Mouse (Mus musculus): Measurements from ENCODE around the gene Luc7l3.
"Not testable (repeated sequence)": the region's sequence is repeated elsewhere in the genome, so short reads cannot be mapped to it uniquely, and the experiment has no call there.

The Luc7l3 gene

GRCm38 (mm10) chr11:94294996-94295845 lies 26.6 kb downstream of the Luc7l3 start:
- no peak for DNase-seq (ENCODE audit: low spot score in 2 of 2)

GRCm38 (mm10) chr11:94290062-94290740 lies 31.6 kb downstream of the Luc7l3 start:
- peak in 1 of 2 experiments; percentile 44 for DNase-seq (ENCODE audit: low spot score in 2 of 2)

DNA sequence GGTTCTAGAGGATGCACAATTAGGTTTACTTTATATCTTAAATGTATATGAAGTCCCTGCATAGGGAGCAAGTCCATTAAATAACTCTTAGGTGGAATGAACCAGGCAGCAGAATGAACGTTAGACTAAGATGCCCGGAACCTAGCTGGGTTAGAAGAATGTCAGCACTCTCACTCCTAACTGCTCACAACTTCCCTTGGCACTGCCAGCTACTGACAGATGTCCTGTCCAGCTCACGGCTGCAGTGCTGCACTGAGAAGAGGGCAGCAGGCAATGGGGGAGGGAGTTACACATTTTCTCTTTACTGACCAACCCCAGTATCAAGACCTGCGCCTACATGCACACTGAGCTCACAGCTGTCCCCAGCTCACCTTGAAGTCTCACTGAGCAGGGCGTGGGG lies 34.7 kb downstream of the Luc7l3 start:
- DNase-seq (ENCODE audit: low spot score in 2 of 2), result no peak

- no peak for DNase-seq (ENCODE audit: low spot score in 2 of 2)
Measured at GRCm38 (mm10) chr11:94285886-94286574, 35.8 kb downstream of the Luc7l3 start.

DNA sequence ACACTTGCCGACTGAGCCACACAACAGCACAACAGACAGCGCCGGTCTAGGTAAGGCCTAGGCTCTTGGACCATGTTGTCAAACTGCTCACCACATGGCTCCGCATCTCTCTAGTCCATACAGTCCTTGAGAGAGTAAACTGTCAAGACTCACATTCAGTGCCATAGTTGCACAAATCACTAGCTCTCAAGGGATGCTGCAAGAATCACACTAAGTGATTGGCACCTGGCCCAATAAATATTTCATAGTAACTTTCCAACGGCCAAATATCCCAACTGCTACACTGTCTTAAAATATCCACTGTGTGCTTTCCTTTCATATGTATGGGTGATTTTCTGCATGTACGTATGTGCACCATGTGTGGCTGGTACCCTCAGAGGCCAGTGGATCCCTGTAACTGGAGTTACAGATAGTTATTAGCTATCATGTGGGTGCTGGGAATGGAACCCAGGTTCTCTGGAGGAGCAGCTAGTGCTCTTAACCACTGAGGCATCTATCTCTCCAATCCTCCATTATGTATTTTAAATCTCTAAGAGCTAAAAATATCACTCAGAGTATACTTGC lies 38.2 kb downstream of the Luc7l3 start:
- no peak for DNase-seq (ENCODE audit: low spot score in 2 of 2)

GRCm38 (mm10) chr11:94282291-94282690 lies 39.5 kb downstream of the Luc7l3 start:
- peak in 1 of 2 experiments; percentile 55 for DNase-seq (ENCODE audit: low spot score in 2 of 2)

DNA sequence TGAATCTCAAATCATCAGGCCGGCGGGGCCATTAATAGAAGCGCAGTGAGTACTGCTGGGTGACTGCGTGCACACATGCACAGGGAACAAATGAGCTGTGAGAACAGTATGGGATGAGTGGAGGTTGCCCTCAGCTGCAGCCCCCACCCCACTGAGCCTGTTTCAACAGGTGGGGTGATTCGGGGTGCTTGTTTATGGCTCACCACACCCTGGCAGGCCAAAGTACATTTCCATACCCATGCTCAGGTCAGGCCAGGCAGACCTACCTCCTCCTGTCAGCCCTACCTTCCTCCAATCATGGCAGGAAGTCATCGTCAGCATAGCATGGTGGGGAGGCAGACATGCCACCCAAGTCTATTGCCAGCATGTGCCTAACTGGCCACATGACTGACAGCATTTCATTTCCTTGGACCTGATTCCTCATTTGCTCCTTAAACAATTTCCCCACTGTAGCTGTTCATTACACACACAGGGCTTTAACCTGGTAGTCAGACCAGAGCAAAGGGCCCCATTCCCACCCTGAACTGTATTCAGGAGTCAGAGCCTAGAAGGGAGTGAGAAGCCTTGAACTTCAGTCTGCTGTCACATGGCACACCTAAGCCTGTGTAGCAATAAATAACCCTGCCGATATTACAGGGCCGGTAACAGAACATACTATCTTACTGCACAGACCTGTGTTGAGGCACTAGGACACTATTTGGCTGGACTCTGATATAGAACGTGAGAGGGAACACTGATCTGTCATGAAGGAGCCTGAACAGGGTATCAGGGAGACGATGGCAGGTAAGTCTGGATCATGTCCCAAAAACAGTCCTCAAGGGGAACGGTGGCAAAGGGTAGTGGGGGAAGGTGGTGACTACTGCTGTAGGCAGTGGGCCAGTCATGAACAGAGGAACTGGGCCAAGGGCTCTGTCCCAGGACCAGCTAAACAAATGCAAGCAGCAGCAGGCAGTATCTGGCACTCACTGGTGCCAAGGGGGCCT lies 40.3 kb downstream of the Luc7l3 start, which contains the start of gene Gm21885:
TSS of gene Gm21885 (plus strand) at position 675 of the 983 bp plus-strand sequence.
- DNase-seq (ENCODE audit: low spot score in 2 of 2), result peak in 1 of 2 experiments; percentile 59

- DNase-seq (ENCODE audit: low spot score in 2 of 2), result peak; percentile 79 to 93
Measured at GRCm38 (mm10) chr11:94276869-94277337, 44.9 kb downstream of the Luc7l3 start.

DNA sequence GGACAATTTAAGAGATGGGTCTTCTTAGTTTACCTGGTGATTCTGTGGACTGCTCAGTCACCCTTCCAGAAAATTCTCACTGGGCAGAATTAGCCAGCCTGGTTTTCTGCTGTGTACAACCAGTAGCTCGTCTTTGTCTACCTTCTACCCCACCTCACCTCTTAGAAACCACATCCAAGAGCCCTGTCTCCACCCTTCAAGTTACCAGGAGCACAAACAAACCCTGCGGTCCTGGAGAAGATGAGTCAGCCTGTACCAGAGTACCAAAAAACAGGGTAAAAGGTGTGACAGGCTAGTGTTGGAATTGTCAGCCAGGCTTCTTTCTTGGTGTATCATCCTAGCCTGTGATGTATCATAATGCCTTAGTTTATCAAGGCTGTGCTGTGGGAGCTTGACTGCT lies 46.1 kb downstream of the Luc7l3 start:
- no peak for DNase-seq (ENCODE audit: low spot score in 2 of 2)

GRCm38 (mm10) chr11:94275226-94275625 lies 46.6 kb downstream of the Luc7l3 start:
- no peak for DNase-seq (ENCODE audit: low spot score in 2 of 2)

GRCm38 (mm10) chr11:94274206-94274867 lies 47.5 kb downstream of the Luc7l3 start:
- no peak for DNase-seq (ENCODE audit: low spot score in 2 of 2)

- no peak for DNase-seq (ENCODE audit: low spot score in 2 of 2)
Measured at GRCm38 (mm10) chr11:94272960-94273927, 48.5 kb downstream of the Luc7l3 start.

DNA sequence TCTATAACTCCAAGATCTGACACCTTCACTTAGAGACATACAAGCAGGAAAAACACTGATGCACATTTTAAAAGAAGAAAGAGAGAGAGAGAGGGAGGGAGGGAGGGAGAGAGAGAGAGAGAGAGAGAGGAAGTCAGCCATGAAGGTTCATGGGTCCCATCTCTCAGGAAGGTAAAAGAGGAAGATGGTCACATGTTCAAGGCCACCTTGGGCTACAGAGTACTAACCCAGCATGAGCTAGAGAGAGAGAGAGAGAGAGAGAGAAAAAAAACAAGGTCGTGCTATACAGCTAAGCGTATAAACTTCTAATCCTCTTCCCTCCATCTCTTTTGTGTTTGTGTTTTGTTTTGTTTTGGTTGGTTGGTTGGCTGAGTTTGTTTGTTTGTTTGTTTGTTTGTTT lies 50.8 kb downstream of the Luc7l3 start:
- no peak for DNase-seq (ENCODE audit: low spot score in 2 of 2)

- no peak for DNase-seq (ENCODE audit: low spot score in 2 of 2)
Measured at GRCm38 (mm10) chr11:94269906-94270305, 51.9 kb downstream of the Luc7l3 start.

GRCm38 (mm10) chr11:94268761-94269160 lies 53.0 kb downstream of the Luc7l3 start:
- DNase-seq (ENCODE audit: low spot score in 2 of 2), result no peak

DNA sequence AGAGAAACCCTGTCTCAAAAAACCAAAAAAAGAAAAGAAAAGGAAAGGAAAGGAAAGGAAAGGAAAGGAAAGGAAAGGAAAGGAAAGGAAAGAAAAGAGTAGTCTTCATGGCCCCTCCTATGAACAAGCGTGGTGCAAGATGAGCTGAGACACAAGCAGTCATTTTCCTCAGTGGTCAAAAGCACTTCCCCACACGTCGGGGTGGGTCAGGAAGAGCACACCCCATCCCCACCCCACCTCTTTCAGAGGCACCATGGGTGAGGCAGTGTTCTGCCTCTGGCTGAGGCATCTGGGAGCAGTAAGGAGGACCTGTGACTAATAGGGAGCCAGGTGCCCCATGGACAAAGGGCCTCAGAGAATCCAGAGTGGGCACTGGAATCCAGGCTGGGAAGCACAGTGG lies 55.6 kb downstream of the Luc7l3 start:
- DNase-seq (ENCODE audit: low spot score in 2 of 2), result not testable (repeated sequence)

DNA sequence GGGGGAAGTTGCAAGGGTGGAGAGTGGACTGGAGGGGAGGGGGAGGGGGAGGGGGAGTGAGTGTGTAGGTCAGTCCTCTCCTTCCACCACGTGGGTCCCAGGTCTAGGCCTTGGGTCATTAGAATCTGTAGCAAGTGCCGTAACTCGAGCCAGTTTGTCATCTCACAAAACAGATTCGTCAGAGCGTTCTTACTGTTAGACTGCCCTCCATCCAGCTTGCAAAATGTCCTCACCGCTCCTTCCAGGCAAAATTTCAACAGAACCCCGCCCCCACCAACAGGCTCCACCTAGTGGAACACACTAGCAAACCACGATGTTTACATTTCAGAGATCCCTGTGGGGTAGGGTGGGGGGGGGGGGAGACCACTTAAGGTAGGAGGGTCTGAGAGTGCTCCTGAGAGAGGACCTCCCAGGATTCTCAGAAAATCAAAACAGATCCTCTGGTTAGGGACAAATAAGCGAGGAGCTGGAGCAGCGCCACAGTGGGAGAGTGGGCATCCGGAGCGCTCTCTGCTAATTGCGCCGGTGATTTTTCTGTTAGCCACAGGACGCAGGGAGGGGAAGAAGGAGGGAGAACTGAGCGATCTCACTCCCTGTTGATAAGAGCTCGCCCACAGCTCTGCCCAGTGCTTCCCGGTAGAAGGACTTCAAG lies 56.5 kb downstream of the Luc7l3 start:
- DNase-seq (ENCODE audit: low spot score in 2 of 2), result peak in 1 of 2 experiments; percentile 49
